Mouse (Mus musculus): Measurements from ENCODE around the gene Selplg.

- TF ChIP-seq EP300 (optimal IDR thresholded peaks at IDR 0.05) (no peak), CTCF (IDR thresholded peaks at IDR 0.05; ENCODE audit: low read depth) (no peak)
These were observed 19.8 kb downstream of the Selplg start for GRCm38 (mm10) chr5:113812638-113813037.
